Comparison of ENCODE assay signal across 8 mouse cellular contexts in the genomic region with DNA sequence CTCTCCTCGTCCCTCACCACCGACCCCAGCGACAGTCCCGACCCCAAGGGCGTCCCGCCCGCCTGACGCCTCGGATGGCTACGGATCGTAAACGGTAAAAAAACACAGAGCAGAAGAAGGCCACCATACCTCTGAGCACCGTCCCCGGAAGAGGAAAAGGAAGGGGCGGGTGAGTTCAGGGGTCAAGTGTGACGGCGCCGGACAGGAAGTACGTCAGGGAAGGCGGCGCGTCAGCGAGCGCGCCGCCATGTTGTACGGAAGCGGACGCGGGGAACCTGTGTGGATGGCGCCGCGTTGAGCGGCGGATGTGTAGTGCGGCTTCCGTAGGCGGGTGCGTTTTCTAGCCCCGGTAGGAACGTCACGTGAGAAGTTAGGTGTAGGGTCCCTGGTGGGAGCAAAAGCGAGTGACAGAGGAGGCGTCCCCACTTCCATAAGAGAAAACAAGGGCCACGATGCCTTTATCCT. TPM values are rescaled to one million over a fixed set of nuclear protein-coding genes. Genes with fewer than 3 reads are reported as not detected.
DNase-seq lines count a peak whose midpoint lies in the region; ATAC-seq lines count a peak whose summit lies in the region.

A gene (minus strand): TSS at position 210 of the 465 bp plus-strand sequence.

- H3K36me3 ChIP-seq in forebrain, embryonic 14.5 days (ENCODE audit: control insufficient read depth, insufficient read depth, low read length) = peaks cover 36% of the 10 kb centered on the region
- H3K36me3 ChIP-seq in neural tube, embryonic 15.5 days = peaks cover 34% of the 10 kb centered on the region

- peak within 1 kb of the TSS; percentile 91 for H3K27ac ChIP-seq in forebrain, embryonic 14.5 days (ENCODE audit: low read depth, low read length)
- H3K27ac ChIP-seq in neural tube, embryonic 15.5 days (replicated peaks) = peak within 1 kb of the TSS; percentile 85

- intact Hi-C loops in heart, postnatal 14 days (cut with DNase I) = loop anchor here (10.0 kb wide), 1 partner anchor 385 kb away; a partner anchor contains a TSS

- ATAC-seq in forebrain, embryonic 14.5 days = peak; percentile 99
- ATAC-seq in neural tube, embryonic 15.5 days (ENCODE audit: low FRiP score) = peak; percentile 99

- WGBS in forebrain, embryonic 14.5 days = under 1% methylated on average over 45 of the region's 45 CpGs
- WGBS in neural tube, embryonic 15.5 days = 0% methylated on average over 45 of the region's 45 CpGs

- peak within 1 kb of the TSS; percentile 97 for H3K4me3 ChIP-seq in forebrain, embryonic 14.5 days (ENCODE audit: low read depth, low read length)
- peak within 1 kb of the TSS; percentile 93 for H3K4me3 ChIP-seq in neural tube, embryonic 15.5 days (replicated peaks)

- peak; percentile 95 for DNase-seq in ES-CJ7 (ENCODE audit: low read depth, low spot score)
- peak; percentile 92 for DNase-seq in cerebellum, adult 11 months
- peak; percentile 99 for DNase-seq in forebrain, embryonic 14.5 days (ENCODE audit: low spot score)
- DNase-seq in heart, postnatal 14 days = peak; percentile 93 to 96
- peak; percentile 96 for DNase-seq in layer of hippocampus, adult 11-12 months (ENCODE audit: low spot score)
- DNase-seq in lung, adult 18-20 months = peak; percentile 94 to 95
- peak; percentile 94 for DNase-seq in testis, postnatal 14 days (ENCODE audit: low spot score)

- no peaks in the 10 kb centered on the region for H3K9me3 ChIP-seq in forebrain, embryonic 14.5 days (replicated peaks; ENCODE audit: control insufficient read depth, low read length)
- no peaks in the 10 kb centered on the region for H3K9me3 ChIP-seq in neural tube, embryonic 15.5 days (replicated peaks)

- peak within 1 kb of the TSS; percentile 64 for H3K4me2 ChIP-seq in forebrain, embryonic 14.5 days (ENCODE audit: low read length)
- peak within 1 kb of the TSS; percentile 74 for H3K4me2 ChIP-seq in neural tube, embryonic 15.5 days

- peak within 1 kb of the TSS; percentile 96 for H3K9ac ChIP-seq in forebrain, embryonic 14.5 days (ENCODE audit: low read length)
- peak within 1 kb of the TSS; percentile 94 for H3K9ac ChIP-seq in neural tube, embryonic 15.5 days (replicated peaks)

- H3K4me1 ChIP-seq in forebrain, embryonic 14.5 days (ENCODE audit: control insufficient read depth, insufficient read depth, low read length) = peaks cover 5% of the 10 kb centered on the region; the same call in 1 of the 2 replicates
- peaks cover 22% of the 10 kb centered on the region for H3K4me1 ChIP-seq in neural tube, embryonic 15.5 days

- no peaks in the 10 kb centered on the region for H3K27me3 ChIP-seq in forebrain, embryonic 14.5 days (replicated peaks; ENCODE audit: control insufficient read depth, insufficient read depth, low read length)
- H3K27me3 ChIP-seq in neural tube, embryonic 15.5 days (replicated peaks) = no peaks in the 10 kb centered on the region

RNA-seq across cellular contexts. Expression of the gene that starts here (rescaled TPM):
- 619 and 916 TPM in 2 replicates for polyA plus RNA-seq in forebrain, embryonic 14.5 days (2014; fragmentation: Nextera tagmentation; extraction: Ambion mirVana)
- total RNA-seq in heart, postnatal 14 days (2021) = 100 to 1,000 TPM; 373 to 414 TPM
- 541 and 582 TPM in 2 replicates for polyA plus RNA-seq in neural tube, embryonic 15.5 days (2015; fragmentation: Nextera tagmentation; extraction: Ambion mirVana)

Comparison
In these comparisons a context has a peak if more than half of its experiments do, and no peak if none do; other contexts are left out.
1. Peak in every context shown above with its lines: DNase-seq, ATAC-seq, H3K4me3 ChIP-seq and H3K27ac ChIP-seq.